Mouse (Mus musculus) forelimb bud, embryonic 11.5 days (tissue): ENCODE data around the gene Lsg1.
A peak's percentile ranks its signal among the peaks of the same experiment; 100 is the strongest.

ENCODE experiments used
- DNase-seq: peaks from one replicate; pipeline ENCODE4 v3.0.0-alpha.2; 2012; ENCODE audit warnings: low read depth, low spot score

Lsg1 gene

DNA sequence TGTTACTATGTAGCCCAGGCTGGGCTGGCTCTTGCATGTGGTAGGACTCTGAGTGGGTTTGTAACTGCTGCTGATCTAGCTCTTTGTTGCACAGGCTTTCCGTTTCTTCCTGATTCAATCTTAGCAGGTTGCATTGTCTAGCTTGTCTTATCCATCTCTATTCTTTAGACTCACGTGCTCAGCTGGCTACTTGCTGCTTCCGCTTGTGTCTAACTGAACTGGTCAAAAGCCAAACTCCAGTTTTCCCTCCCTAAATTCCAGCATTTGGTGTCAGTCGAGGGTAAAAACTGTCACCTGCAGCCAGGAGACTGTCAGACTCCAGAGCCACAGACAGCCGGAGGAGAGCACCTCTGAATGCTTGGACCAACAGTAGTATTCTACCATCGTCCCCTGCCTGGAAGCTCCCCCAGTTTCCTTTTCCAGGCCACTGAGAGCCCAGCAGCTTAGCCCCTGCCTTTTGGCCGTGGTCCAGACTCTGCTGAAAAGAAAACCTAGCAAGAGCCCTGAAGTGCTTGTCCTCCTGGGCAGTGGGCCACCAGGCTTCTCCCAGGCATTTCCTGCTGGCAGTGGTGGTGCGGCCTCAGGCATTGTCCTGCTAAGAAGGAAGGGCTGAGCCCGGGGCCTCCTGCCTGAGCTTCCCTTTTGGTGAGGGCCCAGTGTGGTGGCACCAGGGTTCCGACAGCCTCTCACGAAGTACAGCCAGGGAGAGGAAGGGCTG is 34.6 kb downstream of the Lsg1 start:
- no peak for DNase-seq

GRCm38 (mm10) chr16:30550748-30551192 is 36.6 kb downstream of the Lsg1 start, which contains the start of gene Tmem44:
Gene Tmem44 (minus strand): TSS chr16:30550842.
- peak; percentile 61 for DNase-seq

GRCm38 (mm10) chr16:30549966-30550747 is 37.2 kb downstream of the Lsg1 start:
- peak; percentile 79 for DNase-seq

- DNase-seq = no peak
These were observed 37.9 kb downstream of the Lsg1 start for GRCm38 (mm10) chr16:30549516-30549915.

DNA sequence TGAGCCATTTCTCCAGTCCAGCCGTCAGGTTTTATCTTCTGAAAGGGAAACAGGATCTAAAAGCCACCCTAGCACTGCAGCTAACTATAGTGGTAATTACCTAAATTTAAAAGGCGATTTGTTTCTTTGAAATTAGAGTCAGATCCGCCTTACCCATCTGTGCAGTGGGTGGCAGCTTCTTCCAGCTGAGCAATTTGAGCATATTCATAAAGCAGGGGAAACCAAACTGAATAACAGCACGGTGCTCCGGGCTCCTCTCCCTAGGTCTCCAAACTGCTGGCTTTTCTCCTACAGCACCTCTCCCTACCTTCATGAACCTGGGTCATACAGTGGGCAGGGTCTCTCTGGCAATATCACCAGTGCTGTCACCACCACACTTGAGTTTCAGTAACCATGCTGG is 39.1 kb downstream of the Lsg1 start:
- no peak for DNase-seq

- no peak for DNase-seq
These were observed 42.7 kb downstream of the Lsg1 start for GRCm38 (mm10) chr16:30544693-30545092.

- DNase-seq = no peak
These were observed 44.0 kb downstream of the Lsg1 start for GRCm38 (mm10) chr16:30543386-30543785.

DNA sequence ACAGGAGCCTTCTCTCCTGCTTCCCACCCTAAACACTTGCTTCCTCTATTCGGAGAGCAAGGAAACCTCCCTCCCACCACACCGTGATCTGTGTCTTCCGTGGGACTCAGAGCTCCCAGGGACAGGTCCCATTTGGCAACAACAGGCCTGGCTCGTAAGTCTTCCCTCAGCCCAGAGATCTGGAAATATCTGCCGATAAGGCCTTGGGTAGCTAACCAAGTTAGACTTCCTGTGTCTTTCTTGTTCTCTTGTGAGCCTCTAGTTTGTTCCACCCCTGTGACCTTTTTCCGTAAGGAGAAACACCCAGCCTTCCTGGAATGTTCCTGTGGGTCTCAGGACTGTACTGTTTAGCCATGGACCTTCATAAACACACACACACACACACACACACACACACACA is 44.6 kb downstream of the Lsg1 start:
- DNase-seq = no peak

- no peak for DNase-seq
These were observed 47.0 kb downstream of the Lsg1 start for GRCm38 (mm10) chr16:30540107-30541001.

- peak; percentile 58 for DNase-seq
These were observed 48.0 kb downstream of the Lsg1 start for GRCm38 (mm10) chr16:30539433-30539832.

DNA sequence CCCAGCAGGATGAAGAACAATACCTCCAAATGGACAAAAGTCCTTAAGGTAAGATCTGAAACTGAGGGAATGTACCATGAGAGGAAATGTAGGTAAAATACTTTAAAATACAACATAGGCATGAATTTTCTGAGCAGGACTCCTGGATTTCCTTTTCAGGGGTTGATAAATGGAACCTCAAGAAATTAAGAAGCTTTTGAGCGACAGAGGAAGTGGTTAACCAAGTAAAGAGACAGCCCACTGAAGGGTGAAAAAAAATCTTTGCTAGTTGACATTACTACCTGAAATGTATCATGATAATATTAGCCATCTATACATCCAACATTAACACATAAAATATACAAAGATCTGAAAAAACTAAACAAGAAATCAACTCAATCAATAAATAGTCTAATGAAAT is 52.3 kb downstream of the Lsg1 start:
- no peak for DNase-seq

DNA sequence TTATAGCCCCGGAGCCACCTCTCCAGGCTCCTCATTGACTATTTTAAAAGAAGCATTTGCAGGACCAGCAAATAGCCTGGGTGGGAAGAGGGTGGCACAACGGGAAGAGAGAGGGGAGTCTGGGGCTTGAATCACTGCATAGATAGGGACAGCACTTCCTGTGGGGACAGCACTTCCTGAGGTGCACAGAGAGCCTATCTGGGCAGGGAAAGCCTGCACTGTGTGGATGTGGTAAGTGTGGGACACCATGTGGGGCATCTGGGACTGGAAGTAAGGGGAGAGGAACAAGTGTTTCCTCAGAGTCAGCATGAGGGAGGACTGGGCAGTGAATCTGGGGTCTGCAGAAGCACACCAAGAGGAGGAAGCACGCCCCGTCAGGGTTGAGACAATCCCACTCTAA is 53.8 kb downstream of the Lsg1 start:
- no peak for DNase-seq

- DNase-seq = no peak
These were observed 54.5 kb downstream of the Lsg1 start for GRCm38 (mm10) chr16:30532929-30533328.

- DNase-seq = no peak
These were observed 55.5 kb downstream of the Lsg1 start for GRCm38 (mm10) chr16:30531761-30532406.

DNA sequence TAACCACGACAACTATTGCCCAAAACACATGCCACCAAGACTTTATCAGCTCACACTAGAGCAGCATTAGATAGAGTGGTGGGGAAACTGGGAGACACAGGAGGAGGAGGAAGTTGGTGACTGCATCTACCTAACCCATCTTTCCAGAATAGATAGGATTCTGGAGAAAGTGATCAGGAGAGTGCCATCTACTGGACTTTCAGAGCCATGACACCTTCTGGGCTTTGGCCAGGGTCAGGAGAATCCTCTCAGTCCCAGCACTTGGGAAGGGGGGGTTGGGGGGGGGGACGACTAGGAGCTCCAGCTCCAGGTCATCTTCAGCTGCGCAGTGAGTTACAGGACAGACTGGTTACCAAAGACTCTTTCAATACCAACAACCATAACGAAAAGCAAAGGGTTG is 56.6 kb downstream of the Lsg1 start:
- DNase-seq = no peak

DNA sequence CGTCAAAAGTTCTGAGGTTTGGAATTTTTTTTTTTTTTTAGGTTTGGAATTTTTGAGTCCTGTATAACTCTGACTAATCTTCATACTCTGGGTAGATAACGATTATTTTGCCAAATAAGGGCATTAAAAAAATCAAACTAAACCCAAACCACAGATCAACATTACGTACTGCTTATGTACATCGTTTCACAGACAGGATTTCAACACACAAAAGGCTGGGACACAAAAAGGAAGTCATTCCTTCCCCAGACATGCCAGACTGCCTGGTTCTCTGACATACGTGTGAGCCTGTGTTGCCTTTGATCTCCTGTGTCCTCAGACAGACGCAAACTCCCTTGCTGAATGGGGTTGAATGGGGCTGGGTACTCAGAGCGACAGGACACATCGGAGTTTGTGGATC is 59.0 kb downstream of the Lsg1 start:
- DNase-seq = no peak

- DNase-seq = no peak
These were observed 59.5 kb downstream of the Lsg1 start for GRCm38 (mm10) chr16:30527889-30528288.

GRCm38 (mm10) chr16:30525756-30526155 is 61.6 kb downstream of the Lsg1 start:
- DNase-seq = no peak

DNA sequence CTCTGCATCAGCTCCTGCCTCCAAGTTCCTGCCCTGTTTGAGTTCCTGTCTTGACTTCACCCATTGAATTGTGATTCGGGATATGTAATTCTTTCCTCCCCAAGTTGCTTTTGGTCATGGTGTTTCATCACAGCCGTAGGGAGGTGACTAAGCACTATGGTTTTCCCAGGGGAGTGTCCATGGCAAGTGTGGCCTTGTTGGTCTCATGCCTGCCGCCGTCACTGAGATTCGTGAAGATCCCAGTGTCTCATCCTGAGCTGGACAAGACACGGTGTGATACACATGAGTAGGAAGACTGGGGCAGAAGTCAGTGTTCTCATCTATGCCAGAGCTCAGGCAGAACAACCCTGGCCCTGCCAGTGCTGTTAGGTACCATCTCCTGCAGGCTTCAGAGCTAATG is 62.9 kb downstream of the Lsg1 start:
- DNase-seq = no peak

GRCm38 (mm10) chr16:30522253-30522940 is 65.0 kb downstream of the Lsg1 start:
- no peak for DNase-seq

- no peak for DNase-seq
These were observed 66.2 kb downstream of the Lsg1 start for GRCm38 (mm10) chr16:30521147-30521546.
